Mouse (Mus musculus): Measurements from ENCODE around the gene Slc2a6.

Gene Slc2a6

GRCm38 (mm10) chr2:26973960-26974359 is 53.8 kb downstream of the Slc2a6 start:
- ATAC-seq (ENCODE audit: insufficient number of reproducible peaks, low FRiP score, low TSS enrichment) = no peak

GRCm38 (mm10) chr2:26973116-26973515 is 54.7 kb downstream of the Slc2a6 start, which contains the start of gene Adamts13:
Gene Adamts13 (plus strand): TSS chr2:26973416.
- no peak for ATAC-seq (ENCODE audit: insufficient number of reproducible peaks, low FRiP score, low TSS enrichment)

All from cerebellum, adult (tissue).